Mouse (Mus musculus) liver, embryonic 14.5 days (tissue): ENCODE data around the gene Cfap45.

Source experiments
- CTCF ChIP-seq: IDR thresholded peaks from 2 replicates; pipeline ENCODE4 v1.5.1; 2016; ENCODE audit warnings: antibody characterized with exemption, low read depth, control low read depth
- EP300 ChIP-seq: IDR thresholded peaks from 2 replicates; pipeline ENCODE4 v1.6.1; 2016; ENCODE audit warnings: antibody characterized with exemption, low read depth

DNA sequence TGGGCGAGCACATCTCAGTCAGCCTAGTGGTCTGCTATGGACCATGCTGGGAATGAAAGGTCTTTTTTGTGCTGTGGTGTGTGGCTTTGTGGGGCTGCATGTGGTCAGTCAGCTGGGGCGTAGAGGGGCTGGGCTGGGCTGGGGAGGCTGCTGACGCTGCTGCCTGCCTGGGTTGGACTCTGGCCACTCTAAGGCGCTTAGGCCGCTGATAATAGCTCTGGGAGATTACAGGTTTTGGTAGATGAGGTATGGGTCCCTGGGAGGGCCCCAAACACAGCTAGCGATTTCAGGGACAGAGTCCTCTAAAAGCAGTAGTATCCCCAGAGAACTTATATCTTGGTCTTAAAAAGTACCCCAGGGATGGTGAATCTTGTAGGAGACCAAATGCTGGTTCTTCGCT lies 31.8 kb upstream of the Cfap45 start:
- TF ChIP-seq EP300 (no peak), CTCF (no peak)
